Mouse (Mus musculus) myocyte (in vitro differentiated cells): ENCODE results near the gene Zfp296. TPM values are rescaled to one million over a fixed set of nuclear protein-coding genes. Genes with fewer than 3 reads are reported as not detected.

Experiments used
- H3K27me3 ChIP-seq: one replicate; pipeline ENCODE4 v1.6.1; 2011; ENCODE audit not compliant: control insufficient read depth, insufficient read depth, insufficient read length
- H3K36me3 ChIP-seq: one replicate; pipeline ENCODE4 v1.6.1; 2011; ENCODE audit not compliant: control insufficient read depth, insufficient read depth
- H3K4me2 ChIP-seq: one replicate; pipeline ENCODE4 v1.6.1; 2011; ENCODE audit warnings: low read depth, control low read depth
- H3K4me3 ChIP-seq: one replicate; pipeline ENCODE4 v1.5.1; 2011; ENCODE audit warnings: mild to moderate bottlenecking, control low read depth, moderate library complexity
- H3K79me2 ChIP-seq: one replicate; pipeline ENCODE4 v1.6.1; 2011; ENCODE audit not compliant: control insufficient read depth, insufficient read depth
- H3ac ChIP-seq: one replicate; pipeline ENCODE4 v1.6.1; 2011; ENCODE audit not compliant: control insufficient read depth, insufficient read length
- CEBPB ChIP-seq: IDR thresholded peaks from 2 replicates; pipeline ENCODE4 v1.6.1; 2011; ENCODE audit warnings: mild to moderate bottlenecking, moderate library complexity; ENCODE audit not compliant: poor library complexity, insufficient read depth, severe bottlenecking
- E2F4 ChIP-seq: IDR thresholded peaks from one replicate; pipeline ENCODE4 v1.6.1; 2011; ENCODE audit warnings: mild to moderate bottlenecking, control low read depth, moderate library complexity; ENCODE audit not compliant: insufficient read depth
- MAX ChIP-seq: IDR thresholded peaks from one replicate; pipeline ENCODE4 v1.6.1; 2011; ENCODE audit warnings: low read depth, mild to moderate bottlenecking, control low read depth
- MYOD1 ChIP-seq, 3 experiments: IDR thresholded peaks; one replicate each; pipeline ENCODE4 v1.6.1; 2011; ENCODE audit warnings: control low read depth in 2 of 3, low read depth in 2 of 3, mild to moderate bottlenecking in 2 of 3, moderate library complexity in 1 of 3; ENCODE audit not compliant: insufficient read length in 2 of 3, control insufficient read depth in 1 of 3
- MYOG ChIP-seq, 3 experiments: IDR thresholded peaks; one replicate each; pipeline ENCODE4 v1.6.1; 2011; ENCODE audit warnings: control low read depth in 2 of 3, low read depth in 2 of 3, mild to moderate bottlenecking in 2 of 3; ENCODE audit not compliant: insufficient read length in 2 of 3, control insufficient read depth in 1 of 3, insufficient read depth in 1 of 3
- POLR2A ChIP-seq: IDR thresholded peaks from one replicate; pipeline ENCODE4 v1.6.1; 2011; ENCODE audit warnings: low read depth, mild to moderate bottlenecking, control low read depth, moderate library complexity; ENCODE audit not compliant: insufficient read length
- POLR2AphosphoS2 ChIP-seq: IDR thresholded peaks from one replicate; pipeline ENCODE4 v1.6.1; 2011; ENCODE audit warnings: low read depth, control low read depth; ENCODE audit not compliant: insufficient read length
- REST ChIP-seq: IDR thresholded peaks from one replicate; pipeline ENCODE4 v1.6.1; 2011; ENCODE audit warnings: mild to moderate bottlenecking, control low read depth, moderate library complexity; ENCODE audit not compliant: insufficient read depth, insufficient read length
- SRF ChIP-seq: IDR thresholded peaks from one replicate; pipeline ENCODE4 v1.6.1; 2011; ENCODE audit warnings: low read depth; ENCODE audit not compliant: control insufficient read depth, insufficient read length
- TCF12 ChIP-seq: IDR thresholded peaks from one replicate; pipeline ENCODE4 v1.6.1; 2011; ENCODE audit warnings: mild to moderate bottlenecking, control low read depth; ENCODE audit not compliant: poor library complexity, insufficient read depth, severe bottlenecking
- TCF3 ChIP-seq: IDR thresholded peaks from one replicate; pipeline ENCODE4 v1.6.1; 2011; ENCODE audit warnings: low read depth, control low read depth; ENCODE audit not compliant: insufficient read length
- USF1 ChIP-seq: IDR thresholded peaks from one replicate; pipeline ENCODE4 v1.6.1; 2011; ENCODE audit warnings: low read depth, mild to moderate bottlenecking, control low read depth, moderate library complexity
- polyA plus RNA-seq: library from polyadenylated mRNA; unstranded; fragments of >200 nt; fragmentation: generic; extraction: Trizol; gene quantifications from one replicate; pipeline ENCODE4 v1.2.1, GENCODE M21; 2012; ENCODE audit warnings: missing spikeins

Zfp296 gene
- polyA plus RNA-seq, 1 experiment = 1.5 TPM

DNA sequence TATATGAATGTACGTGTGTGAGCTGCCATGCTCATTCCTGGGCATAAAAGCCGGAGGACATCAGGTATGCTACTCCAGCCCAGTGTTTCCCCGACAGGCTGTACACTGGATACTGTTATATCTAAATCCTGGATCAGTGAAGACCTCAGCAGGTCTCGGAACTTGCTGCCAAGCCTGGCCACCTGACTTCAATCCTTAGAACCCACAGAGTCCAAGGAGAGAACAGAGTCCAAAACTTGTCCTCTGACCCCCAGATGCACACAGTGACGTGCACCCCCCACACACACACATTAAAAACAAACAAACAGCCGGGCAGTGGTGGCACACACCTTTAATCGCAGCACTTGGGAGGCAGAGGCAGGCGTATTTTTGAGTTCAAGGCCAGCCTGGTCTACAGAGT is 9.7 kb upstream of the Zfp296 start:
- Histone ChIP-seq H3K4me2 (no peak overlapping the region), H3K4me3 (no peak overlapping the region), H3K36me3 (peaks cover 12% of the 10 kb centered on the region), H3ac (no peak overlapping the region), H3K79me2 (peaks cover 37% of the 10 kb centered on the region), H3K27me3 (no peaks in the 10 kb centered on the region)
- no peak for TF ChIP-seq SRF
- TF ChIP-seq CEBPB = no peak

DNA sequence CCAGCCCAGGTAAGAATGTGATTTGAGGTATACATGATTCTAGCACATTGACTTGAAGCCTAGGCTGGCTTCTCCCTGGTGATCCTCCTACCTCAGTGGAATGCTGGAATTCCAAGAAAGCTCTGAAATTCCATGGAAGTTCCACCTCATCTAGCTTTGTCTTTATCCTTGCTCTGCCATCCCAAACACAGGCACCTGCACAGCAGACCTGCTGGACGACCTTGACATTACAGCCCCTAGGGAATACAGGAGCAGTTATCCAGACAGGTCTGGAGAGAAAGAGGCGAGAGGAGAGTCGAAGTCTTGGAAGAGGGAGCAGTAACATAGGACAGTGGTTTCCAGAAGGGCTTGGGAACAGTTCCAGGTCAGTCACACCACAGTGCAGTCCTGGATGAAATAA is 7.4 kb upstream of the Zfp296 start:
- peaks cover 43% of the 10 kb centered on the region for H3K79me2 ChIP-seq
- peaks cover 12% of the 10 kb centered on the region for H3K36me3 ChIP-seq
- H3K27me3 ChIP-seq = no peaks in the 10 kb centered on the region
- no peak overlapping the region for H3ac ChIP-seq
- TF ChIP-seq SRF = no peak
- TF ChIP-seq TCF12 = no peak
- no peak for TF ChIP-seq TCF3
- no peak for TF ChIP-seq CEBPB
- no peak for TF ChIP-seq MAX
- TF ChIP-seq MYOG (IDR thresholded peaks at IDR 0.05; ENCODE audit: control insufficient read depth in 1 of 3, insufficient read depth in 1 of 3, insufficient read length in 2 of 3, low read depth in 2 of 3) = no peak
- no peak for TF ChIP-seq MYOD1 (IDR thresholded peaks at IDR 0.05; ENCODE audit: control insufficient read depth in 1 of 3, insufficient read length in 2 of 3, low read depth in 2 of 3)
- TF ChIP-seq POLR2A = no peak
- no peak for TF ChIP-seq USF1
- TF ChIP-seq POLR2AphosphoS2 = no peak
- TF ChIP-seq REST = no peak
- no peak for TF ChIP-seq E2F4
- H3K4me3 ChIP-seq = no peak overlapping the region
- H3K4me2 ChIP-seq = no peak overlapping the region

GRCm38 (mm10) chr7:19572926-19573775 is 3.9 kb upstream of the Zfp296 start:
- H3K36me3 ChIP-seq = peaks cover 8% of the 10 kb centered on the region
- peaks cover 43% of the 10 kb centered on the region for H3K79me2 ChIP-seq
- peak; percentile 87 for TF ChIP-seq POLR2AphosphoS2
- TF ChIP-seq MYOD1 (IDR thresholded peaks at IDR 0.05; ENCODE audit: control insufficient read depth in 1 of 3, insufficient read length in 2 of 3, low read depth in 2 of 3) = no peak
- no peak for TF ChIP-seq USF1
- TF ChIP-seq POLR2A = peak; percentile 87
- TF ChIP-seq E2F4 = no peak
- no peak for TF ChIP-seq TCF3
- no peak for TF ChIP-seq TCF12
- TF ChIP-seq MAX = no peak
- no peak for TF ChIP-seq REST
- no peak for TF ChIP-seq MYOG (IDR thresholded peaks at IDR 0.05; ENCODE audit: control insufficient read depth in 1 of 3, insufficient read depth in 1 of 3, insufficient read length in 2 of 3, low read depth in 2 of 3)
- TF ChIP-seq CEBPB = no peak
- peak overlapping the region; percentile 91 for H3ac ChIP-seq
- peak overlapping the region; percentile 95 for H3K4me2 ChIP-seq
- H3K4me3 ChIP-seq = peak overlapping the region; percentile 82
- H3K27me3 ChIP-seq = no peaks in the 10 kb centered on the region

- H3K4me3 ChIP-seq = peak overlapping the region; percentile 82
- peak overlapping the region; percentile 86 for H3K4me2 ChIP-seq
- H3K79me2 ChIP-seq = peaks cover 39% of the 10 kb centered on the region
- TF ChIP-seq USF1 = no peak
- TF ChIP-seq MYOD1 (IDR thresholded peaks at IDR 0.05; ENCODE audit: control insufficient read depth in 1 of 3, insufficient read length in 2 of 3, low read depth in 2 of 3) = no peak
- no peak for TF ChIP-seq POLR2AphosphoS2
- no peak for TF ChIP-seq POLR2A
- TF ChIP-seq MYOG (IDR thresholded peaks at IDR 0.05; ENCODE audit: control insufficient read depth in 1 of 3, insufficient read depth in 1 of 3, insufficient read length in 2 of 3, low read depth in 2 of 3) = no peak
- no peak for TF ChIP-seq REST
- no peak for TF ChIP-seq TCF12
- peak overlapping the region; percentile 91 for H3ac ChIP-seq
- peaks cover 8% of the 10 kb centered on the region for H3K36me3 ChIP-seq
- no peaks in the 10 kb centered on the region for H3K27me3 ChIP-seq
Observed at GRCm38 (mm10) chr7:19573776-19574140, 3.3 kb upstream of the Zfp296 start.

DNA sequence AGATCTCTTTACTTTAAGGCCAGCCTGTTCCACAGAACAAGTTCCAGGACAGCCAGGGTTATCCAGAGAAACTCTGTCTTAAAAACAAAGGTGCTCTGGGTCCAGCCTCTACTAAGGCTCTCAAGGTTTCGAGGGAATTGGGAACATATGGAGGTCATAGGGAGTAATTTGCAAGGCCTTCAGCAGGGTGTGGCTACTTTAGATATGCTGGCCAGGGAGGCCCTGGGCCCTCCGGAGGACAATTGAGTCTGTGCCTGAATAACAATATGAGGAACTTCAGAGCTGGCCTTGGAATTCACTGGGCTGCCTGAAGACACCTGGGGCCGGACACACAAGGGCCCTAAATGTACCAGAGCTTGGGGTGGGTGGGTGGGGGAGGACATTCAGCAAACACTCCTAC is 1.5 kb upstream of the Zfp296 start:
- TF ChIP-seq CEBPB (no peak), POLR2AphosphoS2 (no peak), POLR2A (no peak), TCF12 (no peak), MAX (no peak), USF1 (no peak), MYOD1 (IDR thresholded peaks at IDR 0.05; ENCODE audit: control insufficient read depth in 1 of 3, insufficient read length in 2 of 3, low read depth in 2 of 3) (no peak), TCF3 (no peak)
- H3K27me3 ChIP-seq = no peaks in the 10 kb centered on the region

More for the DNA sequence above, 1.5 kb upstream of the Zfp296 start:
- Histone ChIP-seq H3K36me3 (no peaks in the 10 kb centered on the region), H3K4me2 (no peak overlapping the region), H3ac (no peak overlapping the region), H3K79me2 (peaks cover 22% of the 10 kb centered on the region), H3K4me3 (no peak overlapping the region)
